Mouse (Mus musculus) right cerebral cortex, postnatal 14 days (tissue): ENCODE data around the gene Aif1l.
"Not testable (repeated sequence)": the region's sequence is repeated elsewhere in the genome, so short reads cannot be mapped to it uniquely, and the experiment has no call there.

ENCODE experiments used
- DNase-seq: peaks from one replicate; pipeline ENCODE4 v3.0.0; 2022

Aif1l gene

DNA sequence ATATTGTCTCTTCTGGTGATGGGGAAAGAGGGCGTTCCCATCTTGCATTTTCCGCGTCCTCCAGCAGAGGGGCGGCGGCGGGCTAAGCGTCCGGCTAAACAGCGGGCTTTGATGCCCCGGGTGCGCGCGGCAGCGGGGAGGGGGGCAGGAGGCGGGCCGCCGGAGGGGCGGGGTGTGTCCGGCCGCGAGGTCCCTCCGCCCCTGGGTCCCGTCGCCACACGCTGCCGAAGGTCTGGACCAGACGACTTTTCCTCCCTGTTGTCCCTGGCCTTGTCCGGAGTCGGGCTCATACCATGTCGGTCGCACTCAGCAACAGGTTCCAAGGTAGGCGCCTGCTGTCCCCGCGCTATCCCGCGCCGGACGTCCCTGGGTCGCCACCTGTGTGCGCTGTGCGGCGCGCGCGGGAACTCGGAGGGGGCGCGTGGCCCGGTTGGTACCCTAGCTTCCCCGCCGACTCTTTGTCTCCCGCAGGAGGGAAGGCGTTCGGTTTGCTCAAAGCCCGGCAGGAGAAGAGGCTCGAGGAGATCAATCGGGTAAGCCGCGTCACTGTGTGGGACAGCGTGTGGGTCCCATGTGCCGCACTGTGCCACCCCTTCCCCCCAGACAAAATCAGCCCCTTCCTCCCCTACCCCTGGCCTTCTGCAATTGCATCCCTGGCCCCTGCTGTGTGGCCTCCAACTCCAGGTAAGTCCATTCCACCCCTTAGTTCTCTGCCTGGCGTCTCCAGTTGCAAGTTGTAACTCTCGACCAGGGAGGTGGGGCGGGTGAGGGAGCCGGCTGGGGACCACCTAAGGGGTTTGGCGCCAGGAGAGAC lies at the start of gene Aif1l:
Aif1l (plus strand) TSS at position 82 of the 814 bp plus-strand sequence.
- peak; percentile 48 for DNase-seq

DNA sequence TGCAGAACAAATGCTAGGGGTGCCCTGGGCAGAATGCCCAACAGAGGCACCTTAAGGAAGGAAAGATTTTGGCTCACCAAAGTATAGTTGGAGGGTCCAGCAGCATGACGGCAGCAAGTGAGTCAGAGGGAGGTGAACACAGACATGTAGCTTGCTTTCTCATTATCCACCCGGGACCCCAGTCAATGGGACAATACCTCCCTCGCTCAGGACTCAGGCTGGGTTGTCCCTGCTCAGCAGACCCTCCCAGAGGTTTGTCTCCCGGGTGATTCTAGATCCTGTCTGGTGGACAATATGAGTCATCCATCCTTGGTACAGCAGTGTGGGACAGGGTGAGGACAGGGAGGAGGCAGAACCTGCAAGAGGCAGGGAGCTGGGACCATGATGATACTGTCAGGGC lies 49.0 kb upstream of the Aif1l start:
- no peak for DNase-seq

- DNase-seq: no peak
These were observed 48.1 kb upstream of the Aif1l start for GRCm38 (mm10) chr2:31901659-31902362.

GRCm38 (mm10) chr2:31904089-31904488 lies 45.9 kb upstream of the Aif1l start:
- DNase-seq: no peak

DNA sequence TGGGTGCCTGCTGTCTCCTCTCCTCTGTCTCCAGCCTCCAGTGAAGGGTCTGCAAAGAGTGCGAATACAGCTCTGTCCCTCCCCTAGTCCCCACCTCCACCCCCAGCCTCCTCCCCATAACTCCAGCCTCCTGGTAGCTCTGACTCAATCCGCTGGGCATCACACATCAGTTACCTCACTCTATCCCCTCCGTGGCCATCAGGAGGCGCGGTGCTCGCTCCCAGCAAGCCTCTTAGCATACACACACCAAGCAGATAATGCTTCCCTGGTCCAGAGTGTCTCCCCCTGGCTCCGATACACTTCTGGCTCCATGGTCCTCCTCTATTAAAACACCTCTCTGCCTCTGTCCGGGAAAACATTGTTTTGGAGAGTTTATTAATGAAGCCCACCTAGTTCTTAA lies 45.3 kb upstream of the Aif1l start:
- DNase-seq: no peak

DNA sequence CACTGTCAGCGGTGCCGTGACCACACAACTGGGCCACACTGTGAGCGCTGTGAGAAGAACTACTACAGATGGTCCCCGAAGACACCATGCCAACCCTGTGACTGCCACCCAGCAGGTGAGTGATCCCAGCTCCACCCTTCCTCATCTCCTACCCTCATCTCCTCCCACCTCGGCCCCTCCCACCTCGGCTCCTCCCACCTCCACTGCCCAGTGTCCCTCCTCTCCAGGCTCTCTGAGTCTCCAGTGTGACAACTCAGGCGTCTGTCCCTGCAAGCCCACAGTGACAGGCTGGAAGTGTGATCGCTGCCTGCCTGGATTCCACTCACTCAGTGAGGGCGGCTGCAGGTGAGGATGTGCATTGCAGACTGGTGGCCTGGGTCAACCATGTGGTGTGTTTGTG lies 44.3 kb upstream of the Aif1l start:
- DNase-seq: no peak

DNA sequence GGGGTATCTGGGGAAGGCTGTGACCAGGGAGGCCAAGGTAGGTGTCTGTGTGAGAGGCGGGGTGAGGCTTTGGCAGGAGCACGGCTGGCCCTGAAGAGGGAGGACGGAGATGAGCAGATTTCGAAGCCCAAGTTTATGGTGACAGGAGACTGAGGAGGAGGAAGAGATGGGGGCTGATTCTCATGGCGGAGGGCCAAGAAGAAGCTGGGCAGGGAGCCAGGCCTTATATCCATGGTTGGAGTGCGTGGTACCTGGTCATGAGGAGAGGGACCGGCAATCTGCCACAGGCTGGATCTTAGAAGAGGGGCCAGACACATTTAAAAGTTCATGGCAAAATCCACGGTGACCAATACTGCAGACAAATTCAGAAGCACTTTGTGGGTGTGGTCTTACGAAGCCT lies 43.5 kb upstream of the Aif1l start:
- DNase-seq: peak; percentile 52

DNA sequence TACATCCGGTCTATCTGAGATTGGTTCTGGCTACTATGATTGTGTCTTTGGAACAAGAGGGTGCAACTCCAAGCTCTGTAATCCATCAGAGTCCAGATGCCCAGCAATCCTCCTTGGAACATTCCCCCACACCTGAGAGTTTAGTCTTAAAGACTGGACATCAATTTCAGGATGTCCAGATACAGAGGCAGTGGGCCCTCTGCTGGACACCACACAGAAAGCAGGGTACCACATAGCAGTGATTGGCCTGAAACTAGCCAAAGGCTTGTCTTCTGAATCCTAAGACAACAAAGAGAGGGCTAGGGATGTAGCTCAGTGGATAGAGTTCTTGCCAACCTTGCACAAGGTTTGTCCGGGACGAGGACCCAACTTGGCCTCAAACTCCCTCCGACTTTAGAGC lies 37.4 kb upstream of the Aif1l start:
- no peak for DNase-seq

DNA sequence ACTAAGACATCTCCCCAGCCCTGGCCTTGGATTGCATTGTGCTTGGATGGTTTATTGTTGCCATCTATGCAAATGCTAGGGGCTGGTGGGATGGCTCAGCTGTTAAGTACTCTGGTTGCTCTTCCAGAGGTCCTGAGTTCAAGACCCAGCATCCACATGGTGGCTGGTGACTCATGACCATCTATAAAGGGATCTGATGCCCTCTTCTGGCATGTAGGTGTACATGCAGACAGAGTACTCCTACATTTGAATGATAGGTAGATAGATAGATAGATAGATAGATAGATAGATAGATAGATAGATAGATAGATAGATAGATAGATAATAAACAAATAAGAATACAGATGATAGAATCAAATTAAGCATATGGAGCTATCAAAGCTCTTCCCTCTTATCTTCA lies 35.7 kb upstream of the Aif1l start:
- DNase-seq: not testable (repeated sequence)

- DNase-seq: peak; percentile 88
These were observed 34.8 kb upstream of the Aif1l start for GRCm38 (mm10) chr2:31915112-31915511.

DNA sequence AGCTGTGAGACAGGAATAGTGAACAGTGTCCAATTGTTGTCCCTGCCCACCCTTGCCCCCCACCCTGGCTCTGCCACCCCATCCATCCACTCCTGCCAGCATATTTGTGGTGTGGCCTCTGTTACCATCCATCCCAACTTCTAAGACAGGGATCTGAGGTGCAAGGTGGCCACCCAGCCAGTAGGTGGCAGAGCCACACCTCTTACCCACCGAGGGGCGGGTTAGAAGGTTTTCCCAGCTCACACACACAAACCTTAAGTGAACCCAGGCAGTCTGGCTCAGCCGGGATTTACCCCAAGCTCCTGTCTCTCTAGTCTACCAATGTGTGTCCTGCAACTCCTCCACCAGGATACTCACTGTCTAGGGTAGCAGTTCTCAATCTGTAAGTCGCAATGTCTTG lies 32.3 kb upstream of the Aif1l start:
- DNase-seq: no peak

- no peak for DNase-seq
These were observed 26.3 kb upstream of the Aif1l start for GRCm38 (mm10) chr2:31923645-31924044.

GRCm38 (mm10) chr2:31924811-31925210 lies 25.1 kb upstream of the Aif1l start:
- no peak for DNase-seq

DNA sequence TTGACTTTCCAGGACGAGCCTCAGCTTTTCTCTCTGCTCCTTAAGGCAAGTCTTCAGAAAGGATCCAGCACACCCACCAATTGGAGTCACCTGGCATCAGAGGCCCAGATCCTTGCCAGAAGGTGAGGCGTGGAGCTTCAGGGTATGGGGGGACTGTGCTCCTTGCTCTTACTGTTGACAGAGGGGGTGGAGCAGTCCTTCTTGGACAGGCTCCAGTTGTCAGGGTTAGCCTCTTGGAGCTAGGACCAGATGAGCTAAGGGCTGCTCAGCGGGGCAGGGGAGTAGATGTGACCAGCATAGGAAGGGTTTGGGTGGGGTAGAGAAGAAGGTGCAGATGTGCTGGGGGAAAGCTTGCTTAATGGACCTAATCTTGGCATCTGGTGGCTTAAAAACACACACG lies 24.0 kb upstream of the Aif1l start:
- DNase-seq: no peak

DNA sequence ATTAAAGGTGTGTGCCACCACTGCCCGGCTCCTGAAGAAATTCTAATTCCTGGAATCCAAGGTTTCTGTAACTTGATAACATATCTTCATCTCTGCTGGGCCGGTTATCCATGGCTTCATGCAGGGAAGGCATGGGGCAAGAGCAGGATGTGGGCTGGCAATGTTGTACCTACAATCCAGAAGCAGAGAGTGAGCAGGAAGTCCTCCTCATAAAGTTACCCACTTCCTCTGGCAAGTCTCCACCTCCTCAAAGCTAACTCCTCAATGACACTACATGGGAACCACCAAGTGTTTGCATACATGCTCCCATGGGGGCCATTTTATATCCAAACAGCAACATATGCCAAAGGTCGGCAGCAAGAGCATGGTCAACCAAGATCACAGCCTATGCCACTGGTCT lies 20.3 kb upstream of the Aif1l start:
- DNase-seq: no peak

GRCm38 (mm10) chr2:31934551-31934950 lies 15.4 kb upstream of the Aif1l start:
- DNase-seq: no peak

GRCm38 (mm10) chr2:31935054-31935453 lies 14.9 kb upstream of the Aif1l start:
- DNase-seq: no peak

- no peak for DNase-seq
These were observed 11.6 kb upstream of the Aif1l start for GRCm38 (mm10) chr2:31938298-31938697.

- no peak for DNase-seq
These were observed 6.9 kb upstream of the Aif1l start for GRCm38 (mm10) chr2:31943011-31943410.

GRCm38 (mm10) chr2:31945580-31945979 lies 4.4 kb upstream of the Aif1l start:
- no peak for DNase-seq

DNA sequence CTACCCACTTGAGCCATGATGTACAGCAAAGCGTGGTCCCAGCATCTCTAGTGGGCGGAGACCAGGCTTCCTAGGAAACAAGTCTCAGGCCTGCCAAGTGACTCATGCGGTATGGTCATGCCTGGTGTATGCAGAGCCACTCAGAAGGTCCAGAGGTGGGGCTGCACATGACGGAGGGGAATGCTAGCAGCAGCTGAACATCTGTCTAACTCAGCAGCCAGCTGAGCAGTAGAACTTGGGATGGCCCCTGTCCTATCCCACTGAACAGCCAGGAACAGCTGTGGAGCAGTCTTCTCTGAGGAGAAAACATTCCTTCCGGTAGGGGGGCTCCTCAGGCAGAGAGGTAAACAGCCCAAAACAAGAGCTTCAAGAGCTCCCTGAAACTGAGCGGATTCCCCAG lies 1.5 kb upstream of the Aif1l start:
- no peak for DNase-seq

DNA sequence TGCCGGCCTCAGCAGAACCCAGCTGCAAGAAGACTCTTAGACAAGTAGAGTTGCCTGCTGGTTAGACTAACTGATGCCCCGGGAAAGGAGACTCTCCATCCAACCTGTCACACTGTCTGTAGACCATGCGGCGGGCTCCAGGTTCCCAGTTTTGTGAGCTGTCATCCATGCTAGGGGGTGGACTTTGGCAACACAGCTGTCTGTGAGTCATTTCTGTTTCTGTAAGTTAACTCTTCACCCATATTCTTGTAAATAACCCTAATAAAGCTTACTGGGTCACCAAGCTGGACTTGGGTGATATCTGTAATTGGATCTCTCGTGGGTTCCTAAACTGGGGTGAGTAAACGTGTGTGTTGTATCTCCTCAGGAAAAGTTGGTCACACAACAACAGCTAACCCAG lies 1.1 kb upstream of the Aif1l start:
- DNase-seq: no peak

DNA sequence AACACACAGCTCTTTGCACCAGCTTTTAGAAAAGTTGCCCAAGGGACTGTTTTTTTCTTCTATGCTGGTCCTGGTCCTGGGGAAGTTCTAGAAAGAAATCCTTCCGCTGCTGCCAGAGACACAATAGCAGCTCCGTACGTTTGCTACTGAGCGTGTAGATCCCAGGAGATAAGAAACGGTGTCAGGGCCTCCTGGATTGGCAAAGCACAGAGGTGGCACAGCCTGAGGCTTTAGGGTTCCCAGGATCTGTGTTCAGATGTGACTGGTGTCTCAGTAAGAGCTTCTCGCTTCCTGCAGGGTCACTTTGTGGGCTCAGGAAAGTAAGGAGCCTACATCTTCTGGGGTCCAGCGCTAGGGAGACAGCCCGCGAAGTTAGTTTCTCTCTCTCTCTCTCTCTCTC lies 1.0 kb downstream of the Aif1l start:
- DNase-seq: no peak

DNA sequence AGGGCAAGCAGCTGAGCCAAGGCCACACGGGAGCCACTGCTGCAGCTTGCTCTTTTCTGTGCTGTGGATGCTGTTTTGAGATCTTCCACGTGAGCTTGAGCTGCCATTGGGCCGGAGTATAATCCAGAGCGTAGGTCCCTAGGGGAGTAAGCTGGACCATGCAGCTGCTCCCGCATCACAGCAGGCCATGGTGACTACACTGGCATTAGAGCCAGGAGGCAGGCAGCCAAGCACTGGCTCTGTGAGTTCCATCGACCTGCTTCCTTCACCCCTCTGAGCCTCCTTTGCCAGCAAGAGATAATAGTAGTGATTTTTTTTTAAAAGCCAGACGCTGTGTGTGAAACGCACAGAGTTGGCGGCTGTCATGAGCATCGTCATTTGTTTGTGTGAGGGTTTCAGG lies 2.3 kb downstream of the Aif1l start:
- DNase-seq: no peak

GRCm38 (mm10) chr2:31952725-31953124 lies 2.8 kb downstream of the Aif1l start:
- DNase-seq: no peak
